Mouse (Mus musculus) liver, adult 2 months (tissue): Measurements from ENCODE around the gene Tbl3.

ENCODE experiments used
- CTCF ChIP-seq: fragments of 200-500 bp; IDR thresholded peaks from 2 replicates; pipeline ENCODE4 v1.5.1; 2011; ENCODE audit warnings: low read depth, low read length, control low read depth
- POLR2A ChIP-seq: fragments of 200-500 bp; IDR thresholded peaks from 2 replicates; pipeline ENCODE4 v1.6.1; 2011; ENCODE audit warnings: low read length, control low read depth; ENCODE audit not compliant: insufficient read depth; ENCODE audit errors: extremely low read depth

- TF ChIP-seq CTCF, result no peak
- TF ChIP-seq POLR2A, result no peak
These were observed 18.0 kb downstream of the Tbl3 start, which contains the start of gene Syngr3 for GRCm38 (mm10) chr17:24689251-24690081.
